In genomic region chr12:116948151-116948928, GRCm38 (mm10) we compare ENCODE assay signal across 27 mouse cellular contexts.
DNase-seq lines count a peak whose midpoint lies in the region; ATAC-seq lines count a peak whose summit lies in the region.
"Had no signal": no experiment of that assay in that cellular context is flagged by ENCODE, and none has a peak within 500 bp of the region (broad histone marks: within the 10 kb centered on the region; RNA-seq: fewer than 3 reads in every experiment).

No protein-coding gene starts in this region.

- no peak overlapping the region for H3K4me2 ChIP-seq in forebrain, embryonic 15.5 days (replicated peaks)
- H3K4me2 ChIP-seq in forebrain, embryonic 11.5 days (ENCODE audit: low read depth, low read length, severe bottlenecking) = no peak overlapping the region
- H3K4me2 ChIP-seq in neural tube, embryonic 13.5 days = no peak overlapping the region
- no peak overlapping the region for H3K4me2 ChIP-seq in forebrain, embryonic 16.5 days (ENCODE audit: low read length)
- H3K4me2 ChIP-seq: heart, embryonic 15.5 days; kidney, embryonic 15.5 days; midbrain, embryonic 13.5 days had no signal

- H3K4me1 ChIP-seq in forebrain, embryonic 15.5 days = no peaks in the 10 kb centered on the region
- no peaks in the 10 kb centered on the region for H3K4me1 ChIP-seq in forebrain, embryonic 11.5 days (replicated peaks; ENCODE audit: control insufficient read depth, insufficient read depth, low read length)
- H3K4me1 ChIP-seq in neural tube, embryonic 13.5 days (replicated peaks) = no peaks in the 10 kb centered on the region
- H3K4me1 ChIP-seq in forebrain, embryonic 16.5 days (replicated peaks; ENCODE audit: control insufficient read depth, insufficient read depth, low read length) = peaks cover 3% of the 10 kb centered on the region; the same call in 1 of the 2 replicates
- H3K4me1 ChIP-seq: heart, embryonic 10.5 days; heart, embryonic 15.5 days; kidney, embryonic 15.5 days had no signal

- H3K27me3 ChIP-seq in forebrain, embryonic 15.5 days = no peaks in the 10 kb centered on the region
- H3K27me3 ChIP-seq in forebrain, embryonic 11.5 days (ENCODE audit: control insufficient read depth, insufficient read depth, low read length) = no peaks in the 10 kb centered on the region; the same call in 1 of the 2 replicates
- H3K27me3 ChIP-seq in neural tube, embryonic 13.5 days = no peaks in the 10 kb centered on the region
- H3K27me3 ChIP-seq in forebrain, embryonic 16.5 days (replicated peaks; ENCODE audit: control insufficient read depth, insufficient read depth, low read length) = 0 out of 2 replicates have a peak, but pooled peaks cover 2% of the 10 kb centered on the region
- H3K27me3 ChIP-seq: heart, embryonic 15.5 days; kidney, embryonic 15.5 days; midbrain, embryonic 13.5 days had no signal

- H3K36me3 ChIP-seq in forebrain, embryonic 15.5 days = no peaks in the 10 kb centered on the region
- no peaks in the 10 kb centered on the region for H3K36me3 ChIP-seq in forebrain, embryonic 11.5 days (ENCODE audit: control insufficient read depth, insufficient read depth, low read length)
- no peaks in the 10 kb centered on the region for H3K36me3 ChIP-seq in neural tube, embryonic 13.5 days
- no peaks in the 10 kb centered on the region for H3K36me3 ChIP-seq in forebrain, embryonic 16.5 days (ENCODE audit: control insufficient read depth, insufficient read depth)
- H3K36me3 ChIP-seq: heart, embryonic 10.5 days; heart, embryonic 15.5 days; kidney, embryonic 15.5 days; midbrain, embryonic 13.5 days had no signal

- WGBS in forebrain, embryonic 15.5 days = 67% methylated on average over 4 of the region's 4 CpGs
- 53% methylated on average over 4 of the region's 4 CpGs for WGBS in forebrain, embryonic 11.5 days
- WGBS in neural tube, embryonic 13.5 days = 64% methylated on average over 4 of the region's 4 CpGs
- WGBS in forebrain, embryonic 16.5 days = 43% methylated on average over 2 of the region's 4 CpGs

- H3K4me3 ChIP-seq in forebrain, embryonic 15.5 days = no peak overlapping the region
- no peak overlapping the region for H3K4me3 ChIP-seq in forebrain, embryonic 11.5 days (ENCODE audit: low read depth, low read length)
- no peak overlapping the region for H3K4me3 ChIP-seq in neural tube, embryonic 13.5 days
- no peak overlapping the region for H3K4me3 ChIP-seq in forebrain, embryonic 16.5 days (replicated peaks; ENCODE audit: low read length)
- H3K4me3 ChIP-seq: heart, embryonic 10.5 days; heart, embryonic 15.5 days; kidney, embryonic 15.5 days; midbrain, embryonic 13.5 days had no signal

- ATAC-seq in forebrain, embryonic 15.5 days (replicated peaks) = no peak
- ATAC-seq in forebrain, embryonic 11.5 days (replicated peaks; ENCODE audit: low FRiP score) = no peak
- no peak for ATAC-seq in neural tube, embryonic 13.5 days (ENCODE audit: low read depth)
- peak; percentile 41 for ATAC-seq in forebrain, embryonic 16.5 days
- ATAC-seq: hindbrain, embryonic 16.5 days; midbrain, embryonic 13.5 days had no signal

- H3K27ac ChIP-seq in forebrain, embryonic 15.5 days (replicated peaks) = peak overlapping the region; percentile 67
- H3K27ac ChIP-seq in forebrain, embryonic 11.5 days (ENCODE audit: low read depth, low read length) = no peak overlapping the region
- H3K27ac ChIP-seq in neural tube, embryonic 13.5 days (replicated peaks) = 0 out of 2 replicates have a peak overlapping the region, but pooled peaks have one; percentile 28
- peak overlapping the region; percentile 27 for H3K27ac ChIP-seq in forebrain, embryonic 16.5 days (ENCODE audit: low read length)
- H3K27ac ChIP-seq: heart, embryonic 10.5 days; heart, embryonic 15.5 days; kidney, embryonic 15.5 days; liver, embryonic 14.5 days; macrophage; midbrain, embryonic 13.5 days had no signal

- H3K9me3 ChIP-seq in forebrain, embryonic 15.5 days = no peaks in the 10 kb centered on the region
- no peaks in the 10 kb centered on the region for H3K9me3 ChIP-seq in forebrain, embryonic 11.5 days (ENCODE audit: control insufficient read depth, low read length)
- no peaks in the 10 kb centered on the region for H3K9me3 ChIP-seq in neural tube, embryonic 13.5 days
- H3K9me3 ChIP-seq in forebrain, embryonic 16.5 days (ENCODE audit: control insufficient read depth, low read length) = no peaks in the 10 kb centered on the region
- H3K9me3 ChIP-seq: heart, embryonic 10.5 days; heart, embryonic 15.5 days; kidney, embryonic 15.5 days; midbrain, embryonic 13.5 days had no signal

- no peak for DNase-seq in forebrain, embryonic 11.5 days (ENCODE audit: low spot score)
- DNase-seq in neural tube, embryonic 10.5 days (ENCODE audit: extremely low spot score, low spot score) = no peak
- no peak for DNase-seq in cerebellum, adult 9-11 months
- no peak for DNase-seq in gastrocnemius, adult 8-10 months (ENCODE audit: low spot score in 2 of 2)
- DNase-seq: adrenal gland, postnatal 14 days; cerebellum, adult 11-12 months; cerebellum, postnatal 14 days; gastrocnemius, postnatal 14 days; heart, postnatal 36 days; kidney, adult 18-20 months; kidney, postnatal 25 days; liver; lung, adult 2 months; lung, postnatal 10 days; right cerebral cortex, adult 18-20 months; right cerebral cortex, postnatal 4 days; thymus, adult 2 months had no signal

- H3K9ac ChIP-seq in forebrain, embryonic 15.5 days (replicated peaks) = no peak overlapping the region
- H3K9ac ChIP-seq in forebrain, embryonic 11.5 days (ENCODE audit: low read length) = no peak overlapping the region
- no peak overlapping the region for H3K9ac ChIP-seq in neural tube, embryonic 13.5 days
- H3K9ac ChIP-seq in forebrain, embryonic 16.5 days (replicated peaks; ENCODE audit: low read depth, low read length) = no peak overlapping the region
- H3K9ac ChIP-seq: heart, embryonic 15.5 days; kidney, embryonic 15.5 days; liver, embryonic 14.5 days; midbrain, embryonic 13.5 days had no signal
